Mouse (Mus musculus): ENCODE data around the gene Coq8b. TPM values are rescaled to one million over a fixed set of nuclear protein-coding genes. Genes with fewer than 3 reads are reported as not detected.
A peak's percentile ranks its signal among the peaks of the same experiment; 100 is the strongest.

Coq8b gene
- polyA plus RNA-seq (2012; rRNA removed): 28.9 and 36.4 TPM in 2 replicates

DNA sequence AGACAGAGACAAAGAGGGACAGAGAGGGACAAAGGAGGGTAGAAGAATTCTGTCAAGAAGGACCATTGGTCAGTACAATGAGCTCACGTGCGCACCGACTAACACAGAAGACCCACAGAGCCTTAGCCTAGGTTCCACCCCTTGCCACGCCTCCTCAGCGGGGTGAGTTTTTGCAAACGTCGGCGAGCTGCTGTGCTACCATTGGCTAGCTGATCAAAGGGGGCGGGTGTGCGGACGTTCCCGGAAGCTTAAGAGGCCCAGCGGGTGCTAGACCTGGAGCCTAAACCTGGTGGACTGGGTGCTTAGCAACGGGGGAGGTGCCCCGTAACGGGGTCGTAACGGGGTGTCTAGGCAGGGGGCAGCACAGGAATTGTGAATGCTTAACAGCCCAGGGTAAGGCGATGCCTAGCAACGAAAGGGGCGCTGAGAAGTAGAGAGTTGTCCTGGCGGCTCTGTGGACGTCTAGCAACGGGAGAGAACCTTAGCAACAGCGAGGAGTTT, at the start of gene Coq8b:
Gene Coq8b (plus strand): TSS at position 243 of the 501 bp plus-strand sequence.
- WGBS: under 1% methylated on average over 25 of the region's 25 CpGs
- no peak for TF ChIP-seq POLR2A (IDR thresholded peaks at IDR 0.05; ENCODE audit: low read depth, low read length)
- TF ChIP-seq CTCF (IDR thresholded peaks at IDR 0.05; ENCODE audit: extremely low read depth, insufficient read depth, insufficient read length, insufficient replicate concordance): no peak
- Histone ChIP-seq H3K4me1 (ENCODE audit: control insufficient read depth, insufficient read depth, insufficient read length) (peaks cover 7% of the 10 kb centered on the region; the same call in 1 of the 2 replicates), H3K4me3 (ENCODE audit: extremely low read depth, insufficient read depth, insufficient read length) (peak within 1 kb of the TSS; percentile 59), H3K27me3 (ENCODE audit: control insufficient read depth, insufficient read depth, low read length) (no peaks in the 10 kb centered on the region), H3K27ac (ENCODE audit: insufficient read depth, low read length) (peak within 1 kb of the TSS; percentile 4; the same call in 1 of the 2 replicates), H3K36me3 (ENCODE audit: control insufficient read depth, insufficient read depth, low read length) (no peaks in the 10 kb centered on the region)
- DNase-seq (ENCODE audit: low read depth in 1 of 2, low spot score in 2 of 2): peak; percentile 87 to 93

DNA sequence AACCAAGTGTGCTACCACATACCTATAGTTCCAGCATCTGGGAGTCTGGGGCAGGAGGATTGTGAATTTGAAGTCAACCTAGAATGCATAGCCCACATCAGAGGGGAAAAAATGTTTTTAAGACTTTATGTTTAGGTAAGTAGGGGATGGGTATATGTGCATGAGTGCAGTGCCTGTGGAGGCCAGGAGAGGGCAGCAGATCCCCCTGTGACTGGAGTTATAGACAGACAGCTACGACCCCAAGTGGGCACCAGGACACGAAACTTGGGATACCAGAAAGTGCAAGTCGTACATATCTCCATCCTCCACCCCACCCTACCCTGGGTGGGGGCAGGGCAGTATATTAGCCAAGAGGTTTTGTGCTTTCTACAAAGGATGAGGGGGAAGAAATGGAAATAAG, 47.9 kb upstream of the Coq8b start:
- no peak overlapping the region for H3K27ac ChIP-seq (ENCODE audit: insufficient read depth, low read length)
- H3K4me3 ChIP-seq (ENCODE audit: extremely low read depth, insufficient read depth, insufficient read length): no peak overlapping the region
- H3K4me1 ChIP-seq (ENCODE audit: control insufficient read depth, insufficient read depth, insufficient read length): no peaks in the 10 kb centered on the region
- H3K27me3 ChIP-seq (ENCODE audit: control insufficient read depth, insufficient read depth, low read length): no peaks in the 10 kb centered on the region
- TF ChIP-seq POLR2A (IDR thresholded peaks at IDR 0.05; ENCODE audit: low read depth, low read length) (no peak), CTCF (IDR thresholded peaks at IDR 0.05; ENCODE audit: extremely low read depth, insufficient read depth, insufficient read length, insufficient replicate concordance) (peak; percentile 65; the same call in 1 of the 2 replicates)
- peaks cover 35% of the 10 kb centered on the region for H3K36me3 ChIP-seq (ENCODE audit: control insufficient read depth, insufficient read depth, low read length)
- no peak for DNase-seq (ENCODE audit: low read depth in 1 of 2, low spot score in 2 of 2)
- 70% methylated on average over 3 of the region's 3 CpGs for WGBS

- no peaks in the 10 kb centered on the region for H3K27me3 ChIP-seq (ENCODE audit: control insufficient read depth, insufficient read depth, low read length)
- H3K4me1 ChIP-seq (ENCODE audit: control insufficient read depth, insufficient read depth, insufficient read length): no peaks in the 10 kb centered on the region
- no peak overlapping the region for H3K27ac ChIP-seq (ENCODE audit: insufficient read depth, low read length)
- H3K36me3 ChIP-seq (ENCODE audit: control insufficient read depth, insufficient read depth, low read length): peaks cover 42% of the 10 kb centered on the region
- no peak for DNase-seq (ENCODE audit: low read depth in 1 of 2, low spot score in 2 of 2)
- WGBS: 91% methylated on average over 5 of the region's 5 CpGs
- no peak overlapping the region for H3K4me3 ChIP-seq (ENCODE audit: extremely low read depth, insufficient read depth, insufficient read length)
- no peak for TF ChIP-seq POLR2A (IDR thresholded peaks at IDR 0.05; ENCODE audit: low read depth, low read length)
- no peak for TF ChIP-seq CTCF (IDR thresholded peaks at IDR 0.05; ENCODE audit: extremely low read depth, insufficient read depth, insufficient read length, insufficient replicate concordance)
These were observed 46.8 kb upstream of the Coq8b start for GRCm38 (mm10) chr7:27185986-27186385.

DNA sequence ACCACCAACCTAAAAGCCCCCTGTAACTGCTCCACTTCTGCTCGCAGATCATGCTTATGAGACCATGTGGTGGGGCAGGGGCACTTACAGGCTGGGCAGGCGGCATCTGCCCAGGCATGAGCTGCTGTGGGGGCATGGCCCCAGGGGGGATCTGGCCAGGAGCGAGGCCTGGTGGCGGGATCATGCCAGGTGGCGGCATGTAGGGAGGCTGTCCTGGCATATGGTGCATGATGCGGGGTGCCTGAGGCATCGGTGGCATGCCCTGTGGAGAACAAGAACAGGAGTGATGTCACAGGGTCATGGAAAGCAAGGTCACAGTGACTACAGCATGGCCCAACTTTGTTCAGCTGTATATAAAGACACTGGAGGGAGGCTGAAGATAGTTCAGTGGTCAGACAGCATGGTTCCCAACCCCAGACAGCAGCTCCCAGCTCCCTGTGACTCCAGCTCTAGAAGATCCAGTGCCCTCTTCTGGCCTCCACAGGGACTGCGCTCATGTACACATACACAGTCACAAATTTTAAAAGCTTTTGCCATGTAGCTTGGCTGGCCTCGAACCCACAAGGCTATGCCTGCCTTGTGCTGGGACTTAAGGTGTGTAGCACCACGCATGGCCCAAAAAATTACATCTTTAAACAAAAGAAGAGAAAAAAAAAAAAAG, 43.4 kb upstream of the Coq8b start:
- Histone ChIP-seq H3K4me1 (ENCODE audit: control insufficient read depth, insufficient read depth, insufficient read length) (no peaks in the 10 kb centered on the region), H3K27me3 (ENCODE audit: control insufficient read depth, insufficient read depth, low read length) (no peaks in the 10 kb centered on the region), H3K4me3 (ENCODE audit: extremely low read depth, insufficient read depth, insufficient read length) (no peak overlapping the region), H3K36me3 (ENCODE audit: control insufficient read depth, insufficient read depth, low read length) (peaks cover 49% of the 10 kb centered on the region), H3K27ac (ENCODE audit: insufficient read depth, low read length) (no peak overlapping the region)
- 96% methylated on average over 10 of the region's 10 CpGs for WGBS
- no peak for DNase-seq (ENCODE audit: low read depth in 1 of 2, low spot score in 2 of 2)
- TF ChIP-seq POLR2A (IDR thresholded peaks at IDR 0.05; ENCODE audit: low read depth, low read length): no peak

DNA sequence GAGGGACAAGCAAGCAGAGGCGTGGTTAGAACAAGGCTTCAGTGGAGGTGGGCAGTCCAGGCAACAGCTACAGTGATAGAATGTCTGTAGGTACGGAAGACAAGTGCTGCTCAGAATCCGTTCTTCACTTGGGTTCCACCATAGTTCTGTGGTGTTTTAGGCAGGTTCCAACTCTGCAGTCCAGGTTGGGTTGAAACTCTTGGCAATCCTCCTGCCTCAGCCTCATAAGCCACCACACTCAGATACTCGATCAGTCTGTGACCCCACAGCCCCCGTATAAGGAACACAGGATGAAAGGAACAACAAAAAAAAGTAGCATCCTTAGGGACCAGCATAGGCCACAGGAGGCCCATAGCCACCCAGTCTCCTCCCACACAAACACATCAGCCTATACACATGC, 40.4 kb upstream of the Coq8b start:
- Histone ChIP-seq H3K4me1 (ENCODE audit: control insufficient read depth, insufficient read depth, insufficient read length) (peaks cover 5% of the 10 kb centered on the region; the same call in 1 of the 2 replicates), H3K27me3 (ENCODE audit: control insufficient read depth, insufficient read depth, low read length) (no peaks in the 10 kb centered on the region), H3K27ac (ENCODE audit: insufficient read depth, low read length) (no peak overlapping the region), H3K4me3 (ENCODE audit: extremely low read depth, insufficient read depth, insufficient read length) (no peak overlapping the region), H3K36me3 (ENCODE audit: control insufficient read depth, insufficient read depth, low read length) (peaks cover 37% of the 10 kb centered on the region)
- 91% methylated on average over 5 of the region's 5 CpGs for WGBS
- DNase-seq (ENCODE audit: low read depth in 1 of 2, low spot score in 2 of 2): no peak
- TF ChIP-seq POLR2A (IDR thresholded peaks at IDR 0.05; ENCODE audit: low read depth, low read length) (no peak), CTCF (IDR thresholded peaks at IDR 0.05; ENCODE audit: extremely low read depth, insufficient read depth, insufficient read length, insufficient replicate concordance) (no peak)

DNA sequence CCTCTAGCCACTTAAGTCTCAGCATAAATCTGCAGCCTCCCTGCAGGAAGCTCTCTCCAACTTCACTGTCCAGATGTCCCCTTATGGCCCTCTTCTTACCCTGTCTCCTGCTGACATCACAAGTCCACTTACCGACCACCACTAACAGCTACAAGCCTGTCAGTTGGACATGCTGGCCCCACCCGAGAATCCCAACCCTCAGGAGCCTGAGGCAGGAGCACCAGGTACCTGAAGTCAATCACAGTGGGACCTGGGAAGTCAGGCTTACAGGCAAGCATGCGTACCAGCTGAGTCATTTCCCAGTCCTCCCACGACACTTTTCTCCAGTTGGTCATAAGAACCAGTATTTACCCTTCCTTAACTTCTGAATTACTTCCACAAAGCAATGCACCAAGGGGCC, 39.1 kb upstream of the Coq8b start:
- peaks cover 5% of the 10 kb centered on the region; the same call in 1 of the 2 replicates for H3K4me1 ChIP-seq (ENCODE audit: control insufficient read depth, insufficient read depth, insufficient read length)
- no peak for TF ChIP-seq POLR2A (IDR thresholded peaks at IDR 0.05; ENCODE audit: low read depth, low read length)
- TF ChIP-seq CTCF (IDR thresholded peaks at IDR 0.05; ENCODE audit: extremely low read depth, insufficient read depth, insufficient read length, insufficient replicate concordance): no peak
- DNase-seq (ENCODE audit: low read depth in 1 of 2, low spot score in 2 of 2): no peak
- peaks cover 27% of the 10 kb centered on the region for H3K36me3 ChIP-seq (ENCODE audit: control insufficient read depth, insufficient read depth, low read length)
- WGBS: 75% methylated on average over 4 of the region's 4 CpGs
- H3K27me3 ChIP-seq (ENCODE audit: control insufficient read depth, insufficient read depth, low read length): no peaks in the 10 kb centered on the region
- no peak overlapping the region for H3K4me3 ChIP-seq (ENCODE audit: extremely low read depth, insufficient read depth, insufficient read length)
- H3K27ac ChIP-seq (ENCODE audit: insufficient read depth, low read length): no peak overlapping the region

Data from spleen, adult 2 months (tissue).